Mouse (Mus musculus) CH12.LX (cell line): ENCODE results near the gene Pla2r1. TPM values are rescaled to one million over a fixed set of nuclear protein-coding genes. Genes with fewer than 3 reads are reported as not detected.

Source experiments
- DNase-seq: peaks from one replicate; pipeline ENCODE4 v3.0.0-alpha.2; 2013; ENCODE audit errors: extremely low read depth
- H3K27ac ChIP-seq: 2 replicates; pipeline ENCODE4 v1.5.1; 2012; ENCODE audit warnings: low read depth, mild to moderate bottlenecking, control low read depth, moderate library complexity; ENCODE audit not compliant: insufficient read depth
- H3K27me3 ChIP-seq: replicated peaks from 2 replicates; pipeline ENCODE3; 2012; ENCODE audit warnings: inconsistent platforms
- H3K36me3 ChIP-seq, 2 experiments: replicated peaks in 1 of 2; 2 replicates each; pipeline versions ENCODE3 to v1.6.1; 2012; ENCODE audit warnings: inconsistent platforms in 1 of 2, low read length in 1 of 2, mild to moderate bottlenecking in 1 of 2, mixed read lengths in 1 of 2, moderate library complexity in 1 of 2; ENCODE audit not compliant: control insufficient read depth in 1 of 2, insufficient read depth in 1 of 2
- H3K4me1 ChIP-seq, 2 experiments: 2 replicates each; pipeline ENCODE4 v1.6.1; 2012; ENCODE audit warnings: inconsistent platforms in 1 of 2, moderate library complexity in 1 of 2; ENCODE audit not compliant: insufficient read depth in 2 of 2, control insufficient read depth in 1 of 2
- H3K4me2 ChIP-seq: 2 replicates; pipeline ENCODE4 v1.6.1; 2012; ENCODE audit warnings: low read depth, mild to moderate bottlenecking, control low read depth; ENCODE audit not compliant: poor library complexity, insufficient read depth, severe bottlenecking
- H3K4me3 ChIP-seq, 3 experiments: fragments of 150-350 bp in 1 of 3; sonication (generic) in 1 of 3; replicated peaks in 1 of 3; 2 replicates each; pipeline versions ENCODE3 to v1.5.1; 2011 to 2012; ENCODE audit warnings: low read depth in 2 of 3, low read length in 2 of 3, mild to moderate bottlenecking in 2 of 3, moderate library complexity in 2 of 3, control low read depth in 1 of 3, improper control_type of control experiment in 1 of 3, inconsistent platforms in 1 of 3, mixed read lengths in 1 of 3; ENCODE audit not compliant: poor library complexity in 1 of 3
- H3K79me2 ChIP-seq: replicated peaks from 2 replicates; pipeline ENCODE4 v1.6.1; 2012; ENCODE audit warnings: mild to moderate bottlenecking, moderate library complexity; ENCODE audit not compliant: control insufficient read depth, poor library complexity, insufficient read depth, severe bottlenecking; ENCODE audit errors: extremely low read depth
- H3K9ac ChIP-seq: 2 replicates; pipeline ENCODE4 v1.6.1; 2012; ENCODE audit warnings: low read depth, mild to moderate bottlenecking, control low read depth, moderate library complexity; ENCODE audit not compliant: insufficient read depth
- H3K9me3 ChIP-seq: replicated peaks from 2 replicates; pipeline ENCODE3; 2012; ENCODE audit warnings: low read length, inconsistent platforms, mixed read lengths
- ELF1 ChIP-seq: IDR thresholded peaks from 2 replicates; pipeline ENCODE4 v1.6.1; 2014; ENCODE audit warnings: low read depth, mild to moderate bottlenecking, inconsistent platforms, low read length, improper control_type of control experiment
- ETS1 ChIP-seq: conservative IDR thresholded peaks from 2 replicates; pipeline ENCODE4 v1.6.1; 2012; ENCODE audit warnings: low read depth, mild to moderate bottlenecking, inconsistent platforms, low read length, improper control_type of control experiment, moderate library complexity
- JUN ChIP-seq: IDR thresholded peaks from 2 replicates; pipeline ENCODE4 v1.6.1; 2011; ENCODE audit warnings: low read depth, mild to moderate bottlenecking, low read length, improper control_type of control experiment, moderate library complexity; ENCODE audit not compliant: insufficient read depth
- MAFK ChIP-seq: IDR thresholded peaks from 2 replicates; pipeline ENCODE4 v1.6.1; 2011; ENCODE audit warnings: low read length, improper control_type of control experiment; ENCODE audit not compliant: insufficient replicate concordance
- MAZ ChIP-seq: IDR thresholded peaks from 2 replicates; pipeline ENCODE4 v1.6.1; 2012; ENCODE audit warnings: low read depth, mild to moderate bottlenecking, inconsistent platforms, low read length, improper control_type of control experiment, moderate library complexity
- MEF2A ChIP-seq: IDR thresholded peaks from 2 replicates; pipeline ENCODE4 v1.6.1; 2014; ENCODE audit warnings: low read depth, mild to moderate bottlenecking, inconsistent platforms, low read length, improper control_type of control experiment, borderline replicate concordance
- MXI1 ChIP-seq: IDR thresholded peaks from 2 replicates; pipeline ENCODE4 v1.6.1; 2011; ENCODE audit warnings: mild to moderate bottlenecking, low read depth, low read length, improper control_type of control experiment
- MYC ChIP-seq: IDR thresholded peaks from 2 replicates; pipeline ENCODE4 v1.6.1; 2011; ENCODE audit warnings: low read depth, mild to moderate bottlenecking, improper control_type of control experiment, low read length
- NRF1 ChIP-seq: IDR thresholded peaks from 2 replicates; pipeline ENCODE4 v1.6.1; 2014; ENCODE audit warnings: low read depth, mild to moderate bottlenecking, inconsistent platforms, low read length, improper control_type of control experiment, moderate library complexity
- POLR2A ChIP-seq: IDR thresholded peaks from 2 replicates; pipeline ENCODE4 v1.6.1; 2011; ENCODE audit warnings: low read depth, mild to moderate bottlenecking, improper control_type of control experiment, low read length
- RAD21 ChIP-seq: IDR thresholded peaks from 2 replicates; pipeline ENCODE4 v1.6.1; 2011; ENCODE audit warnings: low read depth, mild to moderate bottlenecking, low read length, improper control_type of control experiment, moderate library complexity
- SMC3 ChIP-seq: IDR thresholded peaks from 2 replicates; pipeline ENCODE4 v1.6.1; 2011; ENCODE audit warnings: low read depth, low read length, improper control_type of control experiment
- TBP ChIP-seq: conservative IDR thresholded peaks from 2 replicates; pipeline ENCODE4 v1.6.1; 2011; ENCODE audit warnings: low read depth, low read length, improper control_type of control experiment
- TCF12 ChIP-seq: IDR thresholded peaks from 2 replicates; pipeline ENCODE4 v1.6.1; 2014; ENCODE audit warnings: low read depth, mild to moderate bottlenecking, inconsistent platforms, low read length, improper control_type of control experiment
- UBTF ChIP-seq: IDR thresholded peaks from 2 replicates; pipeline ENCODE4 v1.6.1; 2012; ENCODE audit warnings: low read depth, mild to moderate bottlenecking, inconsistent platforms, low read length, improper control_type of control experiment, moderate library complexity
- USF1 ChIP-seq: IDR thresholded peaks from 2 replicates; pipeline ENCODE4 v1.6.1; 2014; ENCODE audit warnings: low read depth, mild to moderate bottlenecking, inconsistent platforms, low read length, improper control_type of control experiment
- USF2 ChIP-seq: conservative IDR thresholded peaks from 2 replicates; pipeline ENCODE4 v1.6.1; 2011; ENCODE audit warnings: low read depth, low read length, improper control_type of control experiment
- ZC3H11A ChIP-seq: IDR thresholded peaks from 2 replicates; pipeline ENCODE4 v1.6.1; 2012; ENCODE audit warnings: low read depth, mild to moderate bottlenecking, inconsistent platforms, low read length, improper control_type of control experiment
- ZKSCAN1 ChIP-seq: IDR thresholded peaks from 2 replicates; pipeline ENCODE4 v1.6.1; 2012; ENCODE audit warnings: low read depth, inconsistent platforms, low read length, improper control_type of control experiment, borderline replicate concordance
- ZNF384 ChIP-seq: IDR thresholded peaks from 2 replicates; pipeline ENCODE4 v1.6.1; 2012; ENCODE audit warnings: low read depth, low read length, improper control_type of control experiment, inconsistent platforms
- dilution Hi-C: fragments of 300-500 bp; cut with MboI; formaldehyde crosslinking; loops from 2 replicates; pipeline ENCODE4 v1.14.3; 2020; ENCODE audit warnings: low sequenced_read_pairs; ENCODE audit not compliant: extremely low pct_unique_long_range_greater_than_20kb, extremely low pct_ligation_motif_present
- in situ Hi-C: fragments of 300-500 bp; cut with MboI; formaldehyde crosslinking; loops from 3 replicates; pipeline ENCODE4 v1.14.3; 2019; ENCODE audit warnings: low sequenced_read_pairs, low pct_ligation_motif_present, low pct_unique_long_range_greater_than_20kb, mixed read lengths
- polyA plus RNA-seq: library from polyadenylated mRNA; unstranded; fragments of >175 nt; gene quantifications from 2 replicates; pipeline ENCODE4 v1.2.1, GENCODE M21; 2012; ENCODE audit warnings: low read depth; ENCODE audit not compliant: insufficient read length
- total RNA-seq, 2 experiments: library from RNA; depleted of rRNA; stranded (reverse); fragments of 300-350 nt in 1 of 2; fragments of >200 nt in 1 of 2; gene quantifications; 2 replicates each; pipeline ENCODE4 v1.2.3; 2012 to 2014

Gene Pla2r1
- total and polyA plus RNA-seq, 3 experiments, result not detected

GRCm38 (mm10) chr2:60413006-60413650 is 140.0 kb downstream of the Pla2r1 start:
- TF ChIP-seq NRF1 (no peak), SMC3 (no peak)
- Histone ChIP-seq H3K9ac (no peak overlapping the region), H3K4me1 (peaks cover 2 to 4% of the 10 kb centered on the region in 2 experiments; a peak in 1 of 4 replicates), H3K9me3 (no peaks in the 10 kb centered on the region), H3K27me3 (no peaks in the 10 kb centered on the region), H3K79me2 (no peaks in the 10 kb centered on the region), H3K4me3 (no peak overlapping the region), H3K36me3 (no peaks in the 10 kb centered on the region), H3K27ac (no peak overlapping the region), H3K4me2 (no peak overlapping the region)
- no peak for DNase-seq
- in situ Hi-C loops (loop anchor here (25.0 kb wide), 1 partner anchor 176 kb away; no protein-coding TSS in a partner anchor), dilution Hi-C loops (no loop called here)

- H3K79me2 ChIP-seq, result no peaks in the 10 kb centered on the region
- H3K4me1 ChIP-seq, result peaks cover 1% of the 10 kb centered on the region in 2 experiments; a peak in 1 of 4 replicates
- H3K27me3 ChIP-seq, result no peaks in the 10 kb centered on the region
- H3K9ac ChIP-seq, result no peak overlapping the region
- in situ Hi-C loops, result loop anchor here (25.0 kb wide), 1 partner anchor 174 kb away; no protein-coding TSS in a partner anchor
- DNase-seq, result no peak
- H3K27ac ChIP-seq, result no peak overlapping the region
- TF ChIP-seq TBP (no peak), MYC (no peak), POLR2A (no peak)
- H3K4me3 ChIP-seq, result no peak overlapping the region
- no peak overlapping the region for H3K4me2 ChIP-seq
- no peaks in the 10 kb centered on the region for H3K9me3 ChIP-seq
- dilution Hi-C loops, result no loop called here
- no peaks in the 10 kb centered on the region for H3K36me3 ChIP-seq
These were observed 141.9 kb downstream of the Pla2r1 start for GRCm38 (mm10) chr2:60411181-60411580.

- DNase-seq, result no peak
- no peak overlapping the region for H3K4me3 ChIP-seq
- in situ Hi-C loops, result loop anchor here (25.0 kb wide), 1 partner anchor 173 kb away; no protein-coding TSS in a partner anchor
These were observed 142.9 kb downstream of the Pla2r1 start for GRCm38 (mm10) chr2:60409989-60410763.

More at GRCm38 (mm10) chr2:60409989-60410763, 142.9 kb downstream of the Pla2r1 start:
- dilution Hi-C loops, result no loop called here
- Histone ChIP-seq H3K79me2 (no peaks in the 10 kb centered on the region), H3K27ac (no peak overlapping the region), H3K9ac (no peak overlapping the region), H3K9me3 (no peaks in the 10 kb centered on the region), H3K27me3 (no peaks in the 10 kb centered on the region), H3K4me2 (no peak overlapping the region), H3K4me1 (no peaks in the 10 kb centered on the region; a peak in 2 of 4 replicates), H3K36me3 (no peaks in the 10 kb centered on the region)
- TF ChIP-seq MXI1 (no peak), TCF12 (no peak), ZC3H11A (no peak), ETS1 (no peak), UBTF (no peak), USF1 (no peak), MAFK (no peak), ZNF384 (no peak), ELF1 (no peak), NRF1 (no peak), JUN (no peak), USF2 (no peak), RAD21 (no peak), MEF2A (no peak), MAZ (no peak), ZKSCAN1 (no peak)
